Mouse (Mus musculus): ENCODE measurements around the gene Plcb4.
"Not testable (repeated sequence)": the region's sequence is repeated elsewhere in the genome, so short reads cannot be mapped to it uniquely, and the experiment has no call there.

Plcb4 gene

GRCm38 (mm10) chr2:135954760-135955548 lies 296.1 kb downstream of the Plcb4 start:
- no peak for DNase-seq (ENCODE audit: low read depth, low spot score)

- DNase-seq (ENCODE audit: low read depth, low spot score), result no peak
These were observed 297.0 kb downstream of the Plcb4 start for GRCm38 (mm10) chr2:135955796-135956195.

GRCm38 (mm10) chr2:135957689-135958088 lies 298.9 kb downstream of the Plcb4 start:
- no peak for DNase-seq (ENCODE audit: low read depth, low spot score)

GRCm38 (mm10) chr2:135958453-135958852 lies 299.6 kb downstream of the Plcb4 start:
- no peak for DNase-seq (ENCODE audit: low read depth, low spot score)

- DNase-seq (ENCODE audit: low read depth, low spot score), result no peak
These were observed 304.3 kb downstream of the Plcb4 start for GRCm38 (mm10) chr2:135963089-135963488.

GRCm38 (mm10) chr2:135966871-135967557 lies 308.2 kb downstream of the Plcb4 start:
- no peak for DNase-seq (ENCODE audit: low read depth, low spot score)

GRCm38 (mm10) chr2:135968159-135968558 lies 309.3 kb downstream of the Plcb4 start:
- DNase-seq (ENCODE audit: low read depth, low spot score), result no peak

- DNase-seq (ENCODE audit: low read depth, low spot score), result peak; percentile 60
These were observed 312.1 kb downstream of the Plcb4 start for GRCm38 (mm10) chr2:135970902-135971301.

GRCm38 (mm10) chr2:135975978-135976377 lies 317.2 kb downstream of the Plcb4 start:
- no peak for DNase-seq (ENCODE audit: low read depth, low spot score)

GRCm38 (mm10) chr2:135978790-135979189 lies 320.0 kb downstream of the Plcb4 start:
- DNase-seq (ENCODE audit: low read depth, low spot score), result no peak

- no peak for DNase-seq (ENCODE audit: low read depth, low spot score)
These were observed 321.6 kb downstream of the Plcb4 start for GRCm38 (mm10) chr2:135980428-135980827.

- DNase-seq (ENCODE audit: low read depth, low spot score), result no peak
These were observed 325.2 kb downstream of the Plcb4 start for GRCm38 (mm10) chr2:135983972-135984371.

- DNase-seq (ENCODE audit: low read depth, low spot score), result no peak
These were observed 326.9 kb downstream of the Plcb4 start for GRCm38 (mm10) chr2:135985536-135986265.

- DNase-seq (ENCODE audit: low read depth, low spot score), result not testable (repeated sequence)
These were observed 329.7 kb downstream of the Plcb4 start for GRCm38 (mm10) chr2:135988475-135988874.

GRCm38 (mm10) chr2:135990686-135991085 lies 331.9 kb downstream of the Plcb4 start:
- DNase-seq (ENCODE audit: low read depth, low spot score), result not testable (repeated sequence)

GRCm38 (mm10) chr2:135993314-135993713 lies 334.5 kb downstream of the Plcb4 start:
- DNase-seq (ENCODE audit: low read depth, low spot score), result no peak

- DNase-seq (ENCODE audit: low read depth, low spot score), result no peak
These were observed 336.4 kb downstream of the Plcb4 start for GRCm38 (mm10) chr2:135995196-135995595.

- no peak for DNase-seq (ENCODE audit: low read depth, low spot score)
These were observed 338.1 kb downstream of the Plcb4 start for GRCm38 (mm10) chr2:135996936-135997335.

- no peak for DNase-seq (ENCODE audit: low read depth, low spot score)
These were observed 338.7 kb downstream of the Plcb4 start for GRCm38 (mm10) chr2:135997361-135998150.

GRCm38 (mm10) chr2:135998886-135999285 lies 340.1 kb downstream of the Plcb4 start:
- DNase-seq (ENCODE audit: low read depth, low spot score), result no peak

- no peak for DNase-seq (ENCODE audit: low read depth, low spot score)
These were observed 340.6 kb downstream of the Plcb4 start for GRCm38 (mm10) chr2:135999361-135999760.
